Mouse (Mus musculus): ENCODE measurements around the gene Cep131.

Cep131 gene

DNA sequence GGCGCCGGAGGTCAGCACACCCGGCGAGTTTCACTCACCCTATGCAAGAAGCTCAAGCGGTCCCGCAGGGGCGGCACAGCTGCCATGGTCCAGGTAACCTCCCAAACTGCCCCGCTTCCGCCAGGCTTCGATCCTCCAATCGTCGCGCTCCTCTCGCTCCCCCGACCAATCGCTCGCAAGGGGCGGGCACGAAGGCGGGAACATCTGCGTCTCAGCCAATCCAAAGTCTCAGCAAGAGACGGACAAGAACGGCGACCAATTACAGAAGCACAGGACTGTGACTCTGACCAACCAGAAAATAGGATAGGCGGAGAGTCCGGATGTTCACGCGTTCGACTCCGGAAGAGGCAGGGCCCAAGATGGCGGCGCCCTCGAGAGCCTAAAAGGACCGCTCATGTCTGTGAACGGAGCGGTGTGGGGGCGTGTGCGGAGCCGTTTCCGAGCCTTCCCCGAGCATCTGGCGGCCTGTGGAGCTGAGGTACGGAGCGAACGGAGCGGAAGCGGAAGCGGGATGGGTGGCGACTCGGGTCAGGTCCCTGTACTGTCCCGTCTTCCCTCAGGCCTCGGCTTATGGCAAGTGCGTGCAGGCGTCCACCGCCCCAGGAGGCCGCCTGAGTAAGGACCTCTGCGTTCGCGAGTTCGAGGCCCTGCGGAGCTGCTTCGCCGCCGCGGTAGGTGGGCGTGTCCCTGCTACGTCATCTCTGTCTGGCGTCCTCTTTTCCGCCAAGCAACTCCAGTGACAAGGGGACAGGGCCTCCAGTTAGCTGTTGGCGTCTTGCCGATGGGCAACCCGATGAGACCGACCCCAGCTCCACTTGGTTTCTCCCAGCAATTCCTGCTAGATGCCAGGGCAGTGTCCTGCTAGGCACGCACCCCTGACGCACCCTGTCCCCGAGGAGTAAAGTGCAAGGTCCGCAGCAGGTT, 12.2 kb upstream of the Cep131 start, which contains the start of the genes Tepsin and Ndufaf8:
Gene Tepsin, minus strand, starts transcription at position 144 of the 924 bp plus-strand sequence.
Gene Ndufaf8, plus strand, starts transcription at position 341 of the 924 bp plus-strand sequence.
- DNase-seq (ENCODE audit: low spot score in 2 of 2) = peak; percentile 99 to 100

DNA sequence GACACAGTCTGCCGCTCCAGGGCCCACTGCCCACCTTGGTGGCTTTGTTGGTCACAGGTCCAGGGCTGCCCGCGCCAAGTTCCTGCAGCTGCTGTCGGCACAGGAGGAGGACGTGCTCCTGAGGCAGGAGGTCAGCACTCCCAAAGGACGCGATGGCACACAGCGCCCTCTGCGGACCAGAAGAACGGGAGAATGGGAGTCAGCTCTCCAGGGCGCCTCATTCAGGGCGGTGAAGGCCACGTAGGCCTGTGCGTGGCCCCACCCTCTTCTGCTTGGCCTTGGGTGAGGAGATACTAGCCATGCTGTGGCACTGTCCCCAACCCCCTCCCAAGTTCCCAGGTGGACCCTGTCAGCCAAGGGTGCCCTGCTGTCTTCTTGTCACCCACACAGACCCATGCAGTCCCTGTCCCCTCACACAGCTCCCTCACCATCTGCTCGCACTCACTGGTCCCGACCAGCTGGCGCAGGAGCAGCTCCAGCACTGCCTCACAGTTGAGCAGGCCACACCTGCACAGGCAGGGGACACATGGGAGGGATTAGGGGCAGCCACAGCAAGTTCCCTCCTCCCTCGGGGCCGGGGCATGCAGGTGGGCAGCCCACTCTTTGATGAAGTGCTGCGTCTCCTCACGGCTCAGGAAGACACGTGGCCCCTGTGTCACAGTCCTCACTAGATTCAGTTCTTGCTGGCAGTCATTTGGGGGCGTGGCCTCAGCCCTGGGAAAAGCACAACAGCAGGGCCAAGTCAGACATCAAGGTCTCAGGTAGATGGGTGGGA, 6.4 kb upstream of the Cep131 start:
- DNase-seq (ENCODE audit: low spot score in 2 of 2) = no peak

DNA sequence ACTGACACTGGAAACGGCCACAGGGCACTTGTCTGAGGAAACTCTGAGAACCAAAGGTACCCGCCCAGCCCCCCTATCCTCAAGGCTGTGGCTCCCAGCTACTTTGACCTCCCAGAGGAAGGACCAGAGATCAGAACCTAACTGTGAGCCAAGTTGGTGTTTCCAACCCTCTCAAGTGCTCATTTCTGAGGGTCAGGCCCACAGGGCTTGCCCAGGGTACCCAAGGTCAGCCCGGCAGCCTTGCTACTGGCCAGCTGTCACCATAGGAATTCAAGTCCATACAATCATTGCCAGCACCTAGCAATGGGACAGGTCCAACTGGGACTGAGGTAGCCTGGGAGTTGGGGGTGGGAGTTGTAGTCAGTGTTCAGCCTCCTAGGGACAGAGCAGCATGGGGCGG, 4.0 kb upstream of the Cep131 start:
- no peak for DNase-seq (ENCODE audit: low spot score in 2 of 2)

DNA sequence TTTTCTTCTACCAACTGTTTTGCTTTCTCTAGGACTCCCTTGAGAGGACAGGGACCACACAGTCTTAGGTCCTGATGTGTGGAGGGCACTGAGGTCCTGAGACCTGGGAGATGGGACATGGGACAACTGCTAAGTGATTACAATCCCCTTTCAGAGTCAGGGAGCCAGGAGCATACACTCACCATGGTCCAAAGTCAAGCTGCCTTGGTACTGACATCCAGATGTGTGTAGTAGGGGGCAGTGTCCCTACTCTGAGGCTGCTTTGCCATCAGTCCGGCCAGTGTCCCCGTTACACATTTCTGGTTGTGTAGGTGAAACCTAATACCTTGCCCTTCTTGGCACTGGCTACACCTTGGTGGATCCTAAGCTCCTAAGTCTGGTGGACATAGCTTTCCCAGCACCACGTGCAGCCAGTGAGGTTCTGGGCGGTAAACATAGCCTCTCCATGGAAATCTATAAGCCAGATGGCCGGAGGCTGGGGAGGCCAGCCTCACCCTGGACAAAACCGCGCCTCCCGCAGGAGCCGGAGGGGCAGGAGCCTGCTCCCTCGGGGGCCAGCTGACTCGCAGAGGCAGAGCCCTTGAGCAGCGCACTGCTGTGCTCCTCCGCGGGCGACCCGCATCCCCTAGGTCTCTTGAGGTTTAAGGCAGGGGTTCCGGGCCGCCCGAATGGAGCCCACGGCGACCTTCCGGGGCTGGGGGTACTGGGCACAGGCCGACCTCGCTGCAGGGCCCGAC, 568 bp downstream of the Cep131 start:
- no peak for DNase-seq (ENCODE audit: low spot score in 2 of 2)

DNA sequence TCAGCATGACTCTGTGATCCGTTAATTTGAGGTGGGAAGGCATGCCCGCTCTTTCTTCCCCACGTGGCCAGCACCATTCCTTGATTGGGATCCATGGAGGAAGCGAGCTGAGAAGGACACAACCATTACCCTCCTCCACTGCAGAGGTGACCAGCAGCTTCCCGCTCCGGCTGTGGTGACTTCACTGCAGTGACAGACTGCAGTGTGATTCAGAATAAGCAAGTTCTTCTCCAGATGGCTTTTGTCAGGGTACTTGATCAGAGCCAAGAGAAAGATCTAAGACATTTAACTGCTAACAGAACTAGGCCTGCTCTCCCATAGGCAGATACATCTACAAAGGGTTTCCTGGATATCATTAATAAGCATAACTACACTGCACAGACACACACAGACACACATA, 6.3 kb downstream of the Cep131 start:
- DNase-seq (ENCODE audit: low spot score in 2 of 2) = no peak

DNA sequence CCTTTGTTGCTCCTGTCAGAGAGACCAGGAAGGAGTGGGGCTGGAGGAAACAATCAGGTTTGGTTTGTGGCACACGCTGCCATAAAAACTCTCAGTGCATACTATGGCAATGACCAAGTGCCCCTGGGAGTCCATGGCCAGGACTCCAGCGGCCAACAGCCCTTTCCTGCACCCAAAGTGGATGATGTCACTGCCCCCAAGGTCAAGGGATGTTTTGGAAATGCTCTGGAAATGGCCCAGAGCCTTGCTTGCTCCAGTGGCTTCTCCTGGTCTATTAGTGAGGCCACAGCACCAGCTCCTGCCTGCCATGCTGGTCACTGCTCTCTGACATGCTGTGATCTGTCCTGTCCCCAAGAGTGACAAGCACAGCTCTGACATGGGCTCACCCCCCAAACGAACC, 10.4 kb downstream of the Cep131 start:
- no peak for DNase-seq (ENCODE audit: low spot score in 2 of 2)

DNA sequence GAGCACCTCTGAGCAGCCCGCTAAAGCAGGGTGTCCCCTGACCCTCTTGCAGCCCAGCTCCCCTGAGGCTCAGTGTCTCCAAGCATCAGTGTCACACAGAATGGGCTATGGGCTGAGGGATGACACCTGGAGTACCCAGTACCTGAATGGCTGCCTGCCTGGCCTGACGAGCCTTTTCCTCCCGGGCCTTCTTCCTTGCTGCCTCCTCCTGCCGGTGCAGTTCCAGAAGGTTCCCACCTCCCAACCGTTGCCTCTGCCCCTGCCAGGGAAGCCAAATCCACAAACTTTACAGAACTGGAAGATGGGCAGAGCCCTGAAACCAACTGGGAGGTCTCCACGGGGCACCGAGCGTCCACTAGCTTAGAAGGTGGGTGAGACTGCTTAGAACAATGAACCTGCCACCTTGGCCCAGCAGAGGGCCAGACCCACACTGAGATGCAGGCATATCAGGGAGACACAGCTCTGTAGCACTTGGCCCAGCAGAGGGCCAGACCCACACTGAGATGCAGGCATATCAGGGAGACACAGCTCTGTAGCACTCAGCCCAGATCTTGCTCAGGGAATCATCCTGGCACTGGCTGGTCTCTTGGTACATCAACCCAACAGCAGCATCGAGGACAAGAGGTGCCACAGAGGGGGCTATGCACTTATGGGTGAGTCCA, 13.5 kb downstream of the Cep131 start:
- DNase-seq (ENCODE audit: low spot score in 2 of 2) = no peak

DNA sequence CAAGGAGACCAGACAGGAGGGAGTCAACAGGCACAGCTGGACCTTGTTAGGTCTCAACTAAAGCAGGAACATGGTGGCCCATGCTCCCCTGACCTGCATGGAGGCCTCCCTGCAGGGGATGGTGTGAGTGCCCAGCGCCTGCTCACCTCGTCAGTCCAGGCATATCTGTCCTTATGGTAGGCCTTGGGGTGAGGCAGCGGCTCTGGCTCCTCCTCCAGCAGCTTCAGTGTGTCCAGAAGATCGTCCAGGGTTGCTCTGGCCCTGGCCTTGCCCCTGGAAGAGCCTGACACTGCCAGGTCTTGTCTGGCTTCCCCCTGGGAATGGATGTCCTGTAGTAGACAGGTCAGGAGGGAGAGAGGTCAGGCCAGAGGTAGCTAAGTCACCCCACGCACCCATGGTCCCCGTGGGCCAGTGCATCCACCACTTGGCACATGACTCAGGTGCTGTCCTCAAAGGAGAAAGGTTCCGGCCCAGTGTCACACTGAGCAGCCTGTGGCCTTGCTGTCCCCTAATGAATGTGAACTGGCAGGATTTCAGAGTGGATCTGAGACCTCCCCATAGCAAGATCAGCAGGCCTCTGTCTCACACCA, 14.8 kb downstream of the Cep131 start:
- no peak for DNase-seq (ENCODE audit: low spot score in 2 of 2)

DNA sequence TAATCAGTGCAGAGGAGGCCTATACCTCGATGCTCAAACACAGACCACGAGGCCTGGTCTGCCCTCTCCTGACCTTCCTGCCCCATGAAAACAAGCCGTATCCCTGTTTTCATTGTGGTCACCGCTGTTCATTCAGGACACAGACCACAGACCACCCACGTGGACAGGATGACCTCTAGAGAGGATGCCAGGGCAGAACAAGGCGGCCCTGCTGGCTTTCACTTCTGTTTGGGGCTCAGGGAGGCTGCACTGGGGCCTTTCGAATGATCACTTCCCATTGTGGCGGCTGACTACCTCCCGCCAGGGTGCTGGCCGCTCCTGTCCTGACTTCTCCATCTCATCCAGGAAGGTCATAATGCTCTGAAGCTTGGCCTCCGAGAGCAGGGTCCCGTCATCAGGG, 15.6 kb downstream of the Cep131 start:
- DNase-seq (ENCODE audit: low spot score in 2 of 2) = no peak

DNA sequence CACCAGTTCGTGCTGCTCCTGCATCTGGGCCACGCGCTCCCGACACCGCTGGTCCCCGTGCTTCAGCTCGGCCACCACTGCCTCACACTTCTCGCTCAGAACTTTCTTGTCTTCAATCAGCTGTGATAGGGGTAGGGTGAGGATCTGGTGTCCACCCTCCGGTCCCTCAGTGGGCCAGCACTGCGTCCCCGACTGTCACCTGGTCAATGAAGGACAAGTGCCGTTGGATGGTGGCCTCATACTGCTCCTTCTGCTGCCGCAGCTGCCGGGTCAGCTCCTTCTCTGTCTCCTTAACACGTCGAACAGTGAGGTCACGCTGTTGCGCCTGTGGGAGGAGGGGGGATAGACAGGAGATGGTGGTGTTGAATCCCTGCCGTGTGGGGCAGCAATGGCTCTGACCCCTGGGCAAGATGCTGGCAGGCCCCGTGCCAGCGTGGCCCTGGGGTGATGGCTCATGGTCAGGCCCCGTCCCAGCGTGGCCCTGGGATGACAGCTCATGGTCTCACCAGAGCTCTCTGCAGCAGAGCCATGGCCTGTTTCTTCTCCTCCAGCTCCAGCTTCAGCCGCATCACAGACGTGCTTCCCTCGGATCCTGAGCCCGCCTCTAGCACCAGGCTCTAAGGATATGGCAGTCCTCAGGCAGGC, 16.2 kb downstream of the Cep131 start:
- no peak for DNase-seq (ENCODE audit: low spot score in 2 of 2)

DNA sequence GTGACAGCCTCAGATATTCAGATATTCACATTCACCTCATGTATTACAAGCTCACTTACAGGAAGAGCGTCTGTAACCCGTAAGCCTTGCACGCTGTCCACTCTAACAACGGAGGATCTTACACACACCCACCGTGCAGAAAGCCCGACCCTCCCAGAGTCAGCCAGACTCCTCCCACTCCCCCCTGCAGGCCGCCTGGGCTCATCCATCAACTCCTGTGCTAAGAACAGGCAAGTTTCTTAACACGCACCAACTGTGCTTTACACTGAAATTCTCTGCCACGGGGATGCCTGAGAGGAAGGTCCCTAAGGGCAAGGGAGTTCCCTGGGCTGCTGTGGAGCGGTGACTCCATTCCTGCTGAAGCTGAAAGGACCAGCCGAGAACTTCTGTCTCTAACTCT, 17.4 kb downstream of the Cep131 start:
- no peak for DNase-seq (ENCODE audit: low spot score in 2 of 2)

DNA sequence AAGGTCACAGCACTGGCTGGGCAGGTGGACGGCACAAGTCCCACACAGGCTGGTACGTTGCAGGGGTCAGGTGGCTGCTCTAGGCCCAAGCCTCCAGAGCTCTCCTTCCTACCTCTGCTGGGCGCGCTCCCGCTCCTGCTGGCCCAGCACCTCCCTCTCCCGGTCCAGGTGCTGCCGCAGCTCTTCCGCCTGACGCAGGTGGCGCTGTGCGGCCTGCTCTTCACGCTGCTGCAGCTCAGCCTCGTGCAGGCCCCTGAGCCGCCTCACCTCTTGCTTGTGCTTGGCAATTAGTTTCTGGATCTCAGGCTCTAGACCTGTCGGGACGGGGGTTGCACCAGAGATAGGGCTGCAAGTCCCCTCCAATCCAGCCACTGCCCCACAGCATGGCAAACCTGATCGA, 18.8 kb downstream of the Cep131 start:
- DNase-seq (ENCODE audit: low spot score in 2 of 2) = no peak

DNA sequence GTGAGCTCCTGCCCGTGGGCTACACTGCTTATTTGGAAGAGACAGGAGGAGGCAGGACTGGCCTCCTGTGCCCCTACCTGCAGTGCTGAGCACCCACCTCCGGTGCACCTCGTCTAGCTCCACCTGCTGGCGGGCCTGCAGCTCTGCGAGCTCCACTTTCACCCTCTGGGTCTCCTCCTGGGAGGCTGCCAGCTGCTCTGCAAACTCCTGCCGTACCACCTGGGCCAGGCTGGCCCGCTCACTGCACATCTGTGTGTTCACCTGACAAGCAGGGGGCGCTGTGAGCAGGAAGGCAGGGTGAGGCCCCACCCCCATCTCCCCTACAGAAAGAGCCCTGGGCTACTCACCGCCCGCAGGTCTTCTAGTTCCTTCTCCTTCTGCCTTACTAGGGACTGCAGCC, 21.3 kb downstream of the Cep131 start:
- peak in 1 of 2 experiments; percentile 32 for DNase-seq (ENCODE audit: low spot score in 2 of 2)

DNA sequence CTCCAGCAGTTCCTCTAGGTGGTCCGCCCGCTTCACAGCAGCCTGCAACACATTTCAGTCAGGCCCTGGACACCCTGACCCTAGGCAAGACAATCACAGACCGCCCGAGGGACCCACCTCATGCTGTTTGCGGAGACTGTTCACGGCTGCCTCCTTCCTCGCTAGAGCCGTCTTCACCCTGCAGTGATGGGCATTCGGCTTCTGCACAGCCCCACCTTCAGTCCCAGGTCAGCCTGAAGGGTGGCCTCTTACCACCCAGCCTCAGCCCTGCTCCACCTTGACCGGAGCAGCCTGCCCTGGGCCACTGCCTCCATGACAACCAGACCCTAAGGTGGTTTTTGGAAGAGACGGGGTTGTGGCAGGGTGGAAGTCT, 22.0 kb downstream of the Cep131 start:
- DNase-seq (ENCODE audit: low spot score in 2 of 2) = no peak

DNA sequence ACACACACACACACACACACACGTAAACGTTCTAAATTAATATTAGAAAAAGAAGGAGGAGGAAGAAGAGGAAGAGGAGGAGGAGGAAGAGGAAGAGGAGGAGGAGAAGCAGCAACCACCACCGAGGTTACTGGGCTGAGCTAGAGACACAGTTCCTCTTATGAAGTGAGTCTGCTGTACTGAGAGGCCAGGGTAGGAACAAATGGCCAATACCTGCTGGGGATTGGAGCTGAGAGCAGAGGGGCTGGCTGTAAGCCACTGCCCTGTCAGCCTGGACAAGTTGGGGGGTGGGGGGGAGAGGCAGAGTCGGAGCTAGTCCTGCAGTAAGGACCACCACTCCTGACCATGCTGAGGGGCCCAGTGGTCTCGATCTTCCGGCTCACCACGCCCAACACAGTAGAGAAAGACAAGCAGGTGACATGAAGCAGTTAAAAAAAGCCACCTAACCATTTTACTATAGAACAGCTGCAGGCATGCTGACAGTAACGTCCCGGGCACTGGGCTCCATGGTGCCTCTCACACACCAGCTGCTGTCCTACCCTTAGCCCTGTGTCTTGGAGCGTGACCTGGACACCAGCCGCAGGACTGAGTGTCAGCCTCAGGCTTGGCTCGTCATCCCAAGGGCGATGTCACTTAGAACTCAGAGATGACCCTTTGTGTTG, 22.5 kb downstream of the Cep131 start:
- no peak for DNase-seq (ENCODE audit: low spot score in 2 of 2)

DNA sequence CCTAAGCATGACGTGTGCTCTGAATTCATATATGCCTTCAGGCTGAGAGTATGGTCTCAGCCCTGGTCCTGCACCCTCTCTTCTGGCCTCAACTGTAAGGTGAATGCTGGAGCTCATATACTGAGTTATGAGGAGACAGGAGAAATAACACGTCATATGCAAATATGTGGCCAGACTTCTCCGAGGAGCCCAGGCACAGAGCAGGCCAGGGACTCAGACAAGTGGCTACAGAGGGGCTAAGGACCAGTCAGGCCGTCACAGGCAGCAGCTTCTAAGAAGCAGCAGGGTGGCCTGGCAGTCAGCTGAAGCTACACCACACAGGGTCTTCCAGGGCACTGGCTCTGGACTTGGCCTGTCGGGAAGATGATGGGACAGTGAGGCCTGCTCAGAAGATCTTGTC, 23.3 kb downstream of the Cep131 start:
- no peak for DNase-seq (ENCODE audit: low spot score in 2 of 2)

DNA sequence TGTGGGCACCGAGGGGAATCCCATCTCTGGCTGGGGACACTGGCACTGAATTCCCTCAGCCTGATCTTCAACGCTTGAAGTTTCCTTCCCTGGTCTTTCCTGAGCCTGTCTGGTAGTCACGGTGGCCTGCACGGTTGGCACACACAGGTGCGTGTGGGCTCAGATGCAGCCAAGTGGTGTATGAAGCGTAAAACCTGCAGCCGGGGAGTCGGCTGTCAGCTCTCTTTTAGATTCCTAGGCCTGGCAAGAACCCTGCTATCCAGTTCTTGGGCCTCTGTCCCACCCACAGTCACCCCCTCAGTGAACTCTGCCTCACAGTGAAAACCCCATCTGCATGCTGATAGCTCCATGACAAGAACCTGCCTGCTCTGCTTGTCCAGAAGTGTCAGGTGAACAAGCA, 26.0 kb downstream of the Cep131 start:
- DNase-seq (ENCODE audit: low spot score in 2 of 2) = no peak

DNA sequence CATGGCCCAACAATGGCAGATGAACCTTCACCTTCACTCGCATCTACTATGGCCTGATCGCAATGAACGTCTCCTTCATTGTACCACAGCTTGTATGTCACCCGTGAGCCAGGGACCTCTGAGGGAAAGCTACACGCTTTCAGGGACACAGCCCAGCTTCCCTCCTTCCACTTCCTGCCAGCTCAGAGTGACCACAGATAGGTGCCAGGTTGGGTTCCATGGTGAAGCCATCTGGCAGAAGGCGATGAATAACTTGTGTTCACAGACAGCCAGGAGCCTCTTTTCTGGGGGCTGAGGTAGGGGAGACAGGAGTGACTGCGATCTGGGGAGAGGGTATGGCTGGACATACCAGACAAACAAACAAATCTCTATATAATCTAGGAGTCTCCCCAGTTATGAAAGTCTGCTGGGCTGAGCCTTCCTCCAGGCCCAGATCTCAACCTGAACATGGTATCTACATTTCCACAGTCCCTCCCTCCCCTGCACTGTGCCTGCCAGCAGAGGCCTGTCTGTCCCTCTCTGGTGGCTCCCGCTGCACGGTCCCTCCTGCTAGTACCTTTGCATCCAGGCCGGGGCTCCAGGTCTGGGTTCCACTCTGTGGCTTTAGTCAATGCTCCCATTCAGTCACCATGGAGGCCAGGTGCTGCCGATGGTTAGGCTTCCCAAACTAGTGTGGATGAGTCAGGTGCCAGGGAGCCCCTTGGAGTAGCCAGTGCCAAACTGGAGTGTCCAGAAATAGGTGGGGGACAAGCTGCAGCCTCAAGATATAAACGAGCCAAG, 30.5 kb downstream of the Cep131 start:
- no peak for DNase-seq (ENCODE audit: low spot score in 2 of 2)

DNA sequence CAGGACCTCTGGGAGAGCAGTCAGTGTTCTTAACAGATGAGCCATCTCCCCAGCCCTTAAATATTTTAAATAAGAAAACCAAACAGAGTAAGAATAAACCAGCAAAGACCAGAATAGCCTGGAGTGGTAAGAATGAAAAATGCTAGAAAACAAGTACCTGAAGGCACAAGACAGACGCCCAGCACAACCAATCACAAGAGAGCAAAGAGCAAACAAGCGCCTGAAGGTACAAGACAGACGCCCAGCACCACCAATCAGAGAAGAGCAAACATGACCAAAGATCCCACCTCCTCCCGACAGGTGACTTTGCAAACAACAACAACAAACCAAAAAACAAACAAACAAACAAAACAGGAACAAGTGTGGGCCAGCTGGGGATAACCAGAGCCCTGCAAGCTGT, 32.8 kb downstream of the Cep131 start:
- DNase-seq (ENCODE audit: low spot score in 2 of 2) = no peak
